Mouse (Mus musculus) kidney, adult 9 months (tissue): ENCODE measurements at regions not wholly inside any gene's neighbourhood (a gene's known extent, or its start where the extent isn't known, plus 50 kb on each side); places are given as distances from the start of the nearest gene placed in this dataset.

ENCODE experiments used
- DNase-seq: peaks from one replicate; pipeline ENCODE4 v3.0.0; 2022

GRCm38 (mm10) chr7:62924585-62925331 lies 101.3 kb upstream of the A26c2 start:
- peak; percentile 31 for DNase-seq

GRCm38 (mm10) chr7:62922246-62922645 lies 98.8 kb upstream of the A26c2 start:
- DNase-seq: peak; percentile 31

DNA sequence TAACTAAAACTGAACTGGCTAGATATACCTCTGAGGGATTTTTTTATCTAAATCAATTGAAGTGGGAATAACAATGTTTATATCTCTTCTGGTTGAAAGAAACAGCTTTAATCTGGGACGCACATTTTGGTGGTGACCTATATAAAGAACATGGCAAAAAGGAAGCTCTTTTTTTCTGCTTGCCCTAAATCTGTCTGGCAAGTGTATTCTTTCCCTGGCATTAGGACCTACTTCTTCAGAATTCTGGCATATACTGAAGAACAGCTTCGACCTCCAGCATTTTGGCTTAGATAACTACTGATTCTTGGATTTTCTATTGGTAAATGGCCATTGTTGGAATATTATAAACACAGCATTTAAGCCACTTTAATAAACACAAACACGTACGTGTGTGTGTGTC lies 70.9 kb upstream of the A26c2 start:
- DNase-seq: no peak

DNA sequence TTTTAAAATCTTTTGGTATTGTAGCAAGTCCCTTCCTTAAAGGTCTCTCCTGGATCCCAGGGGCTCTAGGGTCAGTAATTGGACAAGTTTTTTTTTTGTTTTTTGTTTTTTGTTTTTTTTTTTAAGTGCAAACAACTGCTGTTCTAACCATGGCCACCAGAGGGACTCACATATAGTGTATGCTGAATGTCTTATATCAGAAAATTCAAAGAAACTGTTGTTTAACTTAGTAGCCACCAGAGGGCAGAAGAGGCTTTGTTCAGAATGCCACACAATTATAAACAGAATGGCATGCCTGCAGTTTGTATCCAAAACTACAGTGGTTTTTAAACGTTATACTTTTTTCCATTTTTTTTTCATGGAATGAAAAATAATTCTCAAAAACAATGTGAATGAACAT lies 53.6 kb upstream of the A26c2 start:
- peak; percentile 34 for DNase-seq
